Mouse (Mus musculus) neutrophil, adult 5-6 weeks (primary cell): ENCODE results near the gene Lrrtm3. TPM values are rescaled to one million over a fixed set of nuclear protein-coding genes. Genes with fewer than 3 reads are reported as not detected.

Source experiments
- ATAC-seq: fragments of 151-379, 151-347 bp; 2 replicates; pipeline ENCODE4 v1.8.0; 2017; ENCODE audit warnings: mild to moderate bottlenecking, moderate TSS enrichment; ENCODE audit not compliant: insufficient number of reproducible peaks, poor library complexity, low FRiP score, severe bottlenecking; ENCODE audit errors: extremely low read depth
- total RNA-seq: library from RNA; stranded (forward); fragments of 200-1000 nt; gene quantifications from 2 replicates; pipeline ENCODE4 v1.2.3, GENCODE M21; 2017

Lrrtm3 gene
- total RNA-seq, 1 experiment from 2014 or later: not detected

- no peak for ATAC-seq
Measured at GRCm38 (mm10) chr10:64049946-64050345, 40.1 kb downstream of the Lrrtm3 start.

GRCm38 (mm10) chr10:64049151-64049550 is 40.9 kb downstream of the Lrrtm3 start:
- no peak for ATAC-seq

GRCm38 (mm10) chr10:64041892-64042291 is 48.2 kb downstream of the Lrrtm3 start:
- ATAC-seq: no peak

DNA sequence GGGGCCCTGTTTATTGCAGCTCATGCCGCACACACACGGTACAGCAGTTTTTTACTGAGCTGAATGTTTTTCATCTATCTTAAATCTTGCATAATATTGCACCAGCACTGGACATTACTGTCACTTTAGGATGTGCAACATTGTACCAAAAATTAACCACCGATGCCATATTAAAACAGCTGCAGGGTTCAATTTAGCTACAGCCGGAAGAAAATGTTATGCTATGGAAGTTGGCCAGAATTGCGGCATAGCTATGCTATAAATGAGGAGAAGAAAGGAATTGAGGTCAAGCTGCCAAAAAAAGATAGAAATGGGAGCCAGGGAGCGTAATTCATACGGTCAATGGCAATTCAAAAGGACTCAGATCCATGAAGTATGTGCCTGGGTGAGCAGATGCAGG is 48.9 kb downstream of the Lrrtm3 start:
- no peak for ATAC-seq

DNA sequence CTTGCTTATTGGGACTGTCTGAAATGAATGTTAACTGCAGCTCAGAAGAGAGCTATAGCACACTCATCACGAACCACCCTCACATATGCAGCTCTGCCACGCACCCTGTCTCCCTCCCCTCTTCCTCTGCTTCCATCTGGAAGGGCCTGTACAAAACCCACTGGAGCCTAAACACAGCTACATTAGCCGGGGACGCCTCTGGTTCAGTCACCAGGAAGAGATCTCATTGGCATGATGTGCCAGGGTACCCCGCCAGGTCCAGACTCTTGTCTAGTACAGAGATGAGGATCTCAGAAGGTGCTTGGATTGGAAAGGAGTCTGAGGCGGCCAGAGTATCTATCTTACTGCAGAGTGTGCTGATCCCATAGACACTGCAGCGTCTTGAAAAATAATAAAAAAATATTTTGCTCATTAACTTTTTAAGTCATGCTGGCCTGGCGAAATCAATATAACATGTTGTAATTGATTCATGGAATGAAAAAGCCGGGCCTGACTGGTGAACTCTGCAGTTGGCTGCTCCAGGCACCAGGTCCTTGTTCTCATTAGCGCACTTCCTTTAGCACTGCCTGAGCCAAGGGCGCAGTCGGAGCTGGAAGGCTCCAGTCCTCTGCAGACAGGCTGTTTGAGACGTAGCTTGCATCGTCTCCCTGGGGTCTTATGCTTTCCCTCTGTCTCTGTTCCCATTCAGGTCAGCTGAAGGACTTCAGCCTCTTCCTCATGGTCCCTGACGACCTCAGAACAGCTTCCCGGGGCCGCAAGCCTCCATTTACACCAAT is 50.1 kb downstream of the Lrrtm3 start:
- no peak for ATAC-seq

- no peak for ATAC-seq
Measured at GRCm38 (mm10) chr10:64030901-64031300, 59.2 kb downstream of the Lrrtm3 start.

DNA sequence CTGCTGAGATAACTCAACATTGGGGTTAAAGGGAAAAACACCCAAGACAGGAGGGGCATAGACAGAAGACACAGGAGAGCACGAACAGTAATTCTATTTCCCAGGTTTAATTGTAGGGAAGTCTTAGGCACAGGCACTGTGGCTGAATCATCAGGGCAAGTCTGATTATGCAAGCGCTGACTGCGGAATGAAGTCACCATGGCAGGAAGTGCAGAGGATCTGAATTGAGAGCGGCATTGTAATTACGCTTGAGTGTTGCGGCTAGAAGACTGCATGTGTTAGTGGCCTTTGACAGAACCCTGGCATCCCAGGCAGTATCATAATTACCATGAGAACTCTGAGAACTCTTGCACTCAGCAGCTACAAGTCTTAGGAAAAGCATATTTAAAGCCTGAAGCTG is 66.7 kb downstream of the Lrrtm3 start:
- ATAC-seq: no peak

- no peak for ATAC-seq
Measured at GRCm38 (mm10) chr10:64020347-64020746, 69.7 kb downstream of the Lrrtm3 start.

GRCm38 (mm10) chr10:64001996-64002395 is 88.1 kb downstream of the Lrrtm3 start:
- ATAC-seq: no peak

- no peak for ATAC-seq
Measured at GRCm38 (mm10) chr10:64001531-64001930, 88.5 kb downstream of the Lrrtm3 start.

DNA sequence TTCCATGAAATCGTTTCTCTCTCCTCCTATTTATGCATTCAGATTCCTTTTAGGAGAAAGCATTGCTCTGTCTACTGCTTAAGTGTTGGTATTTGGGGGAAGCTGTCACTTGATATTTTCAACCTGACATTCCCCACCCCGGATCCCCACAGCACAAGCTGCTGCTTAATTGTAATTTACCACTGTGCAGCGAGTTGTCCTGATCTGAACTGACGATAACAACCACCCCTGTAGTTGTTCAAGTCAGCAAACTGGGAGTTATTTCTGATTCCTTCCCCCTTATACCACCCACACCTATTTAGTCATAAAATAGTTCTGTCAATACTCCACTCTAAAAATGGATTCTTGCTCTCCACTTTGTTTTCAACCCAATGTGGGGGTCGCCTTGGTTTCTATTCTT is 95.8 kb downstream of the Lrrtm3 start:
- ATAC-seq: no peak

GRCm38 (mm10) chr10:63985576-63985975 is 104.5 kb downstream of the Lrrtm3 start:
- no peak for ATAC-seq

DNA sequence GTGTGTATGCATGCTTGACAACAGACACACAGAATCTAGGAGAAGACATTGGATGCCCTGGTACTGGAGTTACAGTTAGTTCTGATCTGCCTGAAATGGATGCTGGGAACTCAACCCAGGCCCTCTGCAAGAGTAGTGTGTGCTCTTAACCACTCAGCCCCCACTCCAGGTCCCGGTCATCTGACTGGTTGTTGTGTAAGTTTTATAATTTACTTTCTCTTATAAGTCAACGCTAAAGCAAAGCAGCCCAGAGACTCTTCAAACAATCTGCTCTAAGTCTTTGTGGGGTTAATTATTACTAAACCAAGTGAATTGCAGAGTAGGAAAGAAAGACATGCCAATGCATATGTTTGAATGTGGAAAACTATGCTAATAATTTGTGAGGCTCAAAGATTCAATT is 110.7 kb downstream of the Lrrtm3 start:
- no peak for ATAC-seq

GRCm38 (mm10) chr10:63978969-63979368 is 111.1 kb downstream of the Lrrtm3 start:
- no peak for ATAC-seq

DNA sequence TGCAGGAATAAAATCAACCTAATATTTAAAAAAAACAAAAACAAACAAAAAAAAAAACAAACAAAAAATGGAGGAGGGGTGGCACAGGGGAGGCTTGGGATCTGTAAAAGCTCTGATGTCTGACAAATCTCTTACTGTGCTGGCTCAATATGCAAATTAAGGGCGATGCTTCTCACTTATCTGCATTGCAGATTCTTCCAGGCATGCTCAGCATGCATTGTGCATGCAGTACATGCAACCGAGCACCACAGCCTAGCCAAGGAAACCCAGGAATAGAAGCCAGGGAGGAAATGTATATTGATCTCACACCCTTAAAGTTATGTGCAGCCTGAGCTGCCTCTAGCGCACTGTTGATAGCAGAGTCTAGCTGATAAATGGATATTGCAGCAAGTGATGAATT is 111.5 kb downstream of the Lrrtm3 start:
- ATAC-seq: no peak

DNA sequence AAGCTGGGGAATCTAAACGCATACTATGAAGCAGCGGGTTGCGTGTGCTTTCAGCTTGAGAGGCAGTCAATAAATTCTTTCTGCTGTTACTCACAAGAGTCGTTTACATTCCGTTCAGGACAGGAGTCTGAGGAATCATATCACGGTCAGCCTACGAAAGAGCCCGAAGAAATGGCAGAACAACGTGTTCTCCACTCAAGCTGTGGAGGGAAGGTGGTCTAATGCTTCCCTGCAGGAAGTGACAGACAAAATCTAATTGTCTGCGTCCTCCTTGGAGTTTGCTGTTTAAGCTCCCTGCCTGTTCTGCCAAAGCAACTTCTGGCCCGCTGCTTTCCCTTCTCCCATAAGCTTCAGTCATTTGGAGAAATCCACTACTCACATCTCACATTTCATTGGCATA is 112.0 kb downstream of the Lrrtm3 start:
- ATAC-seq: no peak

GRCm38 (mm10) chr10:63972300-63972699 is 117.8 kb downstream of the Lrrtm3 start:
- ATAC-seq: no peak

GRCm38 (mm10) chr10:63954308-63954930 is 135.7 kb downstream of the Lrrtm3 start:
- ATAC-seq: no peak

DNA sequence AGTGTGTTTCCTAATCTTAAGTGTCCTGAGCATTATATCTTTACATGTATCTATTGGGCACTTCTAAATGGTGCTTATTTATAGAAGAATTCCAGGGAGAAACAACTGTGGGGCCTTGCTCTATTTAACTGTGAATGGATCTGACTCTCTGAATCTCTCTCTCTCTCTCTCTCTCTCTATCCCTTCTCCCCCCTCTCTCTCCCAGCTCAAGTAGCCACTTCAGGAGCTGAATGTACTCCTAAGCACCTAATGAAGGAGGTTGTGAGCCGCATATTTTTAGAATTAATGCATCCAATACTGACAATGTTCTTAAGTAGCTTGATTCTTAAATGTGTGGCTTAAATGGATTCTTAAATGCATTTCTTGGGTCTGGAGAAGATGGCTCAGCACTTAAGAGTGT is 138.6 kb downstream of the Lrrtm3 start:
- no peak for ATAC-seq

DNA sequence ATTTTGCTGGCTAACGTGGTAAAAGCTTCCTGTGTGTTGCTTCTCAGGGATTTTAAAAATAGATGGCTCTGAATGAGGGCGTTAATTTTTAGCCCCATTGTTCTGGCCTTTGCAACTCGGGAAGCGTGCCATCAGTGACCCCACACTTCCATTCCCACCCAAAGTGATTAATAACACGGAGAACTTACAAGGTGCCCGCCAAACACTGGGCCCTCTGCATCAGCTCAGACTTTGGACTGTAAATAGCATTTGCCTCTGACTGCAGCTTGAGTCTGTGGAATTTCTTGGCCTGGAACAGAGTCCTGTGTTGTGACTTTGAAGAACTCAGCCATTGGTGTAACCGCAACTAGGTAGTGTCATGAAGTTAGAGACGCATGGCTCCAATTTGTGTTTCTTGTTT is 139.2 kb downstream of the Lrrtm3 start:
- ATAC-seq: no peak

DNA sequence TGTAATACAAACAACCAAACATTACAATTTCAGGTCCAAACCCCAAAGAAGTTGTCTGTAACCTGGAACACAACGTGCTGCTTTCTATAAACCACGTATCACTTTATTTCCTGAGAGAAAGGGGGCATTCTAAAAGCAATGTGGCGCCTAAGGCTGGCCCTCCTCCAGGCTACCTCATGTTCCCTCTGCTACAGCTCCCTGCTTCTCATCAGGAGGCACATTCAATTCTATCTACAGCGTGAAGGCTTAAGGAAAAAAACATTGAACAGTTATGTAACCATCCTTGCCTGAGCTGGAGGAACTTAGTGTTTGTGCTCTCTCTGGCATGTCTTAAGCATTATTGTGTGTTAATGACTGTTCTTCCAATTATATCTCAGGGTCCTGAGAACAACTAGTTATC is 142.8 kb downstream of the Lrrtm3 start:
- no peak for ATAC-seq
